Mouse (Mus musculus): ENCODE measurements around the gene Macrod2. TPM values are rescaled to one million over a fixed set of nuclear protein-coding genes. Genes with fewer than 3 reads are reported as not detected.

Macrod2 gene
- polyA plus RNA-seq, 1 experiment from 2014 or later: 25.7 TPM

GRCm38 (mm10) chr2:140905331-140905730 lies 510.2 kb downstream of the Macrod2 start:
- no peak overlapping the region for H3K27ac ChIP-seq (ENCODE audit: low read depth, low read length)
- no peak overlapping the region for H3K4me2 ChIP-seq (replicated peaks; ENCODE audit: low read depth)
- 88% methylated on average over 4 of the region's 4 CpGs for WGBS
- H3K4me1 ChIP-seq (replicated peaks; ENCODE audit: control insufficient read depth, insufficient read depth, low read length): no peaks in the 10 kb centered on the region
- no peaks in the 10 kb centered on the region for H3K36me3 ChIP-seq (ENCODE audit: control insufficient read depth, insufficient read depth)
- H3K4me3 ChIP-seq (ENCODE audit: low read depth, low read length): no peak overlapping the region
- H3K27me3 ChIP-seq (replicated peaks; ENCODE audit: control insufficient read depth, insufficient read depth, low read length): no peaks in the 10 kb centered on the region
- TF ChIP-seq CTCF (IDR thresholded peaks at IDR 0.05; ENCODE audit: low read depth): no peak
- no peaks in the 10 kb centered on the region for H3K9me3 ChIP-seq (ENCODE audit: control insufficient read depth)
- H3K9ac ChIP-seq (ENCODE audit: low read depth, low read length): no peak overlapping the region
- no peak for ATAC-seq

- TF ChIP-seq CTCF (IDR thresholded peaks at IDR 0.05; ENCODE audit: low read depth): no peak
- no peaks in the 10 kb centered on the region for H3K27me3 ChIP-seq (replicated peaks; ENCODE audit: control insufficient read depth, insufficient read depth, low read length)
- H3K36me3 ChIP-seq (ENCODE audit: control insufficient read depth, insufficient read depth): no peaks in the 10 kb centered on the region
- H3K4me1 ChIP-seq (replicated peaks; ENCODE audit: control insufficient read depth, insufficient read depth, low read length): no peaks in the 10 kb centered on the region
- no peak overlapping the region for H3K9ac ChIP-seq (ENCODE audit: low read depth, low read length)
- H3K4me2 ChIP-seq (replicated peaks; ENCODE audit: low read depth): no peak overlapping the region
- no peaks in the 10 kb centered on the region for H3K9me3 ChIP-seq (ENCODE audit: control insufficient read depth)
- H3K4me3 ChIP-seq (ENCODE audit: low read depth, low read length): no peak overlapping the region
- H3K27ac ChIP-seq (ENCODE audit: low read depth, low read length): no peak overlapping the region
- ATAC-seq: no peak
- WGBS: 70% methylated on average over 3 of the region's 3 CpGs
These were observed 511.0 kb downstream of the Macrod2 start for GRCm38 (mm10) chr2:140906123-140906522.

- ATAC-seq: no peak
- TF ChIP-seq CTCF (IDR thresholded peaks at IDR 0.05; ENCODE audit: low read depth): no peak
- Histone ChIP-seq H3K9ac (ENCODE audit: low read depth, low read length) (no peak overlapping the region), H3K9me3 (ENCODE audit: control insufficient read depth) (no peaks in the 10 kb centered on the region), H3K4me2 (replicated peaks; ENCODE audit: low read depth) (no peak overlapping the region), H3K36me3 (ENCODE audit: control insufficient read depth, insufficient read depth) (no peaks in the 10 kb centered on the region), H3K27ac (ENCODE audit: low read depth, low read length) (no peak overlapping the region), H3K4me3 (ENCODE audit: low read depth, low read length) (no peak overlapping the region), H3K27me3 (replicated peaks; ENCODE audit: control insufficient read depth, insufficient read depth, low read length) (no peaks in the 10 kb centered on the region), H3K4me1 (replicated peaks; ENCODE audit: control insufficient read depth, insufficient read depth, low read length) (no peaks in the 10 kb centered on the region)
- 79% methylated on average over 6 of the region's 6 CpGs for WGBS
These were observed 516.4 kb downstream of the Macrod2 start for GRCm38 (mm10) chr2:140911463-140911862.

- 43% methylated on average over 1 of the region's 1 CpGs for WGBS
- Histone ChIP-seq H3K27me3 (replicated peaks; ENCODE audit: control insufficient read depth, insufficient read depth, low read length) (no peaks in the 10 kb centered on the region), H3K4me2 (replicated peaks; ENCODE audit: low read depth) (no peak overlapping the region), H3K9me3 (ENCODE audit: control insufficient read depth) (no peaks in the 10 kb centered on the region), H3K4me3 (ENCODE audit: low read depth, low read length) (no peak overlapping the region), H3K9ac (ENCODE audit: low read depth, low read length) (no peak overlapping the region), H3K27ac (ENCODE audit: low read depth, low read length) (no peak overlapping the region), H3K36me3 (ENCODE audit: control insufficient read depth, insufficient read depth) (no peaks in the 10 kb centered on the region), H3K4me1 (replicated peaks; ENCODE audit: control insufficient read depth, insufficient read depth, low read length) (no peaks in the 10 kb centered on the region)
- TF ChIP-seq CTCF (IDR thresholded peaks at IDR 0.05; ENCODE audit: low read depth): no peak
- no peak for ATAC-seq
These were observed 517.1 kb downstream of the Macrod2 start for GRCm38 (mm10) chr2:140912179-140912578.

- Histone ChIP-seq H3K4me3 (ENCODE audit: low read depth, low read length) (no peak overlapping the region), H3K4me1 (replicated peaks; ENCODE audit: control insufficient read depth, insufficient read depth, low read length) (no peaks in the 10 kb centered on the region), H3K27ac (ENCODE audit: low read depth, low read length) (no peak overlapping the region), H3K9ac (ENCODE audit: low read depth, low read length) (no peak overlapping the region), H3K4me2 (replicated peaks; ENCODE audit: low read depth) (no peak overlapping the region), H3K27me3 (replicated peaks; ENCODE audit: control insufficient read depth, insufficient read depth, low read length) (no peaks in the 10 kb centered on the region), H3K36me3 (ENCODE audit: control insufficient read depth, insufficient read depth) (no peaks in the 10 kb centered on the region), H3K9me3 (ENCODE audit: control insufficient read depth) (no peaks in the 10 kb centered on the region)
- WGBS: 88% methylated on average over 2 of the region's 2 CpGs
- no peak for TF ChIP-seq CTCF (IDR thresholded peaks at IDR 0.05; ENCODE audit: low read depth)
- ATAC-seq: no peak
These were observed 517.8 kb downstream of the Macrod2 start for GRCm38 (mm10) chr2:140912931-140913330.

- ATAC-seq: no peak
These were observed 518.7 kb downstream of the Macrod2 start for GRCm38 (mm10) chr2:140913679-140914412.

More at GRCm38 (mm10) chr2:140913679-140914412, 518.7 kb downstream of the Macrod2 start:
- 77% methylated on average over 7 of the region's 7 CpGs for WGBS
- Histone ChIP-seq H3K4me2 (replicated peaks; ENCODE audit: low read depth) (no peak overlapping the region), H3K4me3 (ENCODE audit: low read depth, low read length) (no peak overlapping the region), H3K4me1 (replicated peaks; ENCODE audit: control insufficient read depth, insufficient read depth, low read length) (no peaks in the 10 kb centered on the region), H3K9me3 (ENCODE audit: control insufficient read depth) (no peaks in the 10 kb centered on the region), H3K36me3 (ENCODE audit: control insufficient read depth, insufficient read depth) (no peaks in the 10 kb centered on the region), H3K27ac (ENCODE audit: low read depth, low read length) (no peak overlapping the region), H3K9ac (ENCODE audit: low read depth, low read length) (no peak overlapping the region), H3K27me3 (replicated peaks; ENCODE audit: control insufficient read depth, insufficient read depth, low read length) (no peaks in the 10 kb centered on the region)
- TF ChIP-seq CTCF (IDR thresholded peaks at IDR 0.05; ENCODE audit: low read depth): no peak

Measured in intestine, postnatal 0 days (tissue).